Mouse (Mus musculus) testis, adult 2 months (tissue): ENCODE results near the gene Cst6.

Experiments
- CTCF ChIP-seq: fragments of 200-500 bp; IDR thresholded peaks from 2 replicates; pipeline ENCODE4 v1.5.1; 2012; ENCODE audit warnings: low read depth, mild to moderate bottlenecking, inconsistent platforms, low read length, moderate library complexity; ENCODE audit not compliant: control insufficient read depth, insufficient read depth, insufficient replicate concordance
- POLR2A ChIP-seq: fragments of 200-500 bp; IDR thresholded peaks from 2 replicates; pipeline ENCODE4 v1.6.1; 2012; ENCODE audit warnings: low read depth, mild to moderate bottlenecking, inconsistent platforms, low read length, moderate library complexity; ENCODE audit not compliant: control insufficient read depth

DNA sequence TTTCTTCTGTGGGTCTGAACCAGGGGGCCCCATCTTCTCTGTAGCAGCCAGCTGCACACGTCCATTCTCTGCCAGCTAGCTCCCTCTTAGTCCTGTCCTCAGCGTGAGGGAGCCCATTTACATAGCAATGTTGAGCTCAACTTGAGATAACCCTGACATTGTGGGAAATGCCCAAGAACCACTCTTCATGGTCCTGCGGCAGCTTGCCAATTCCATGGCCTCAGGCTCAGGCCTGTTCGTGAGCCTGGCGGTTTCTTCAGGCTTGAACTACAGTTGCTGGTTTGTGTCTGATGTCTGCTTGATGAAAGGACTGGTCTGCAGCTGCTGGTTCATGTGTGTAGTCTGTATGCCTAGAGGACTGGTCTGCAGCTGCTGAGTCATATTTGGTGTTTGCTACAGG is 14.6 kb downstream of the Cst6 start:
- TF ChIP-seq CTCF = no peak
- no peak for TF ChIP-seq POLR2A
